Mouse (Mus musculus): ENCODE data around the gene Akt3. TPM values are rescaled to one million over a fixed set of nuclear protein-coding genes. Genes with fewer than 3 reads are reported as not detected.

Gene Akt3
- polyA plus RNA-seq, 1 experiment from 2014 or later, result 0.66 TPM

- Histone ChIP-seq H3K9me3 (replicated peaks) (no peaks in the 10 kb centered on the region), H3K27me3 (no peaks in the 10 kb centered on the region), H3K4me2 (no peak overlapping the region), H3K4me1 (replicated peaks) (no peaks in the 10 kb centered on the region), H3K9ac (no peak overlapping the region), H3K36me3 (no peaks in the 10 kb centered on the region), H3K4me3 (replicated peaks) (no peak overlapping the region), H3K27ac (no peak overlapping the region)
- 72% methylated on average over 3 of the region's 3 CpGs for WGBS (ENCODE audit: insufficient replicate concordance)
- no peak for DNase-seq
- ATAC-seq (ENCODE audit: low read depth), result no peak
Measured at GRCm38 (mm10) chr1:177027706-177028105, 230.3 kb downstream of the Akt3 start.

GRCm38 (mm10) chr1:177022751-177023150, 235.3 kb downstream of the Akt3 start:
- DNase-seq (no peak), ATAC-seq (ENCODE audit: low read depth) (no peak)
- Histone ChIP-seq H3K9ac (no peak overlapping the region), H3K27me3 (no peaks in the 10 kb centered on the region), H3K4me3 (replicated peaks) (no peak overlapping the region), H3K27ac (no peak overlapping the region), H3K36me3 (no peaks in the 10 kb centered on the region), H3K4me1 (replicated peaks) (peaks cover 8% of the 10 kb centered on the region), H3K9me3 (replicated peaks) (no peaks in the 10 kb centered on the region), H3K4me2 (no peak overlapping the region)
- 62% methylated on average over 3 of the region's 3 CpGs for WGBS (ENCODE audit: insufficient replicate concordance)

GRCm38 (mm10) chr1:177019668-177020067, 238.3 kb downstream of the Akt3 start:
- 80% methylated on average over 5 of the region's 5 CpGs for WGBS (ENCODE audit: insufficient replicate concordance)
- Histone ChIP-seq H3K4me3 (replicated peaks) (no peak overlapping the region), H3K27ac (no peak overlapping the region), H3K9me3 (replicated peaks) (no peaks in the 10 kb centered on the region), H3K4me1 (replicated peaks) (peaks cover 8% of the 10 kb centered on the region), H3K36me3 (no peaks in the 10 kb centered on the region), H3K4me2 (no peak overlapping the region), H3K27me3 (no peaks in the 10 kb centered on the region), H3K9ac (no peak overlapping the region)
- no peak for DNase-seq
- no peak for ATAC-seq (ENCODE audit: low read depth)

- Histone ChIP-seq H3K4me2 (no peak overlapping the region), H3K27ac (no peak overlapping the region), H3K4me1 (replicated peaks) (peaks cover 8% of the 10 kb centered on the region), H3K27me3 (no peaks in the 10 kb centered on the region), H3K4me3 (replicated peaks) (no peak overlapping the region), H3K9me3 (replicated peaks) (no peaks in the 10 kb centered on the region), H3K36me3 (no peaks in the 10 kb centered on the region), H3K9ac (no peak overlapping the region)
- 85% methylated on average over 1 of the region's 1 CpGs for WGBS (ENCODE audit: insufficient replicate concordance)
- DNase-seq (no peak), ATAC-seq (ENCODE audit: low read depth) (no peak)
Measured at GRCm38 (mm10) chr1:177018750-177019149, 239.3 kb downstream of the Akt3 start.

DNA sequence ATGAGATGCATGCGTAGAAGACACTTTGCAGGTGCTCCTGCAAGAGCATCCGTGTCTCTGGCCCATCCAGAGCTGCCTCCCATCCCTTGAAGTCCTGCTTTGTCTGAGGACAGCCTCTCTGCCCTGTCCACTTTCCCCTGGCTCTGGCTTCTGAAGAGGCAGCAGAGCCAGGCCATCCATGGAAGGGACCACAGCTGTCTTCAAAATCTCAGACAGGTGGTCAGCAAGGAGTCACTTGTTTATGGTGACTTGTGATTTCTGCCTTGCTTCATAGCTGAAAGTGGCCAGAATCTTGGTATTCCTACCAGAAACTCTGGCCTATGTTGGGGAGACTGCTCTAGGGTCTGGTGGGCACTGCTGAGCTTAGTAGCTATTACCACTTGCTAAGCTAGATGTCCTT, 241.3 kb downstream of the Akt3 start:
- DNase-seq (no peak), ATAC-seq (ENCODE audit: low read depth) (no peak)
- H3K4me2 ChIP-seq, result no peak overlapping the region
- no peak overlapping the region for H3K27ac ChIP-seq
- 77% methylated on average over 2 of the region's 2 CpGs for WGBS (ENCODE audit: insufficient replicate concordance)
- H3K9me3 ChIP-seq (replicated peaks), result no peaks in the 10 kb centered on the region
- no peaks in the 10 kb centered on the region for H3K27me3 ChIP-seq
- no peak overlapping the region for H3K9ac ChIP-seq
- no peak overlapping the region for H3K4me3 ChIP-seq (replicated peaks)
- H3K4me1 ChIP-seq (replicated peaks), result peaks cover 5% of the 10 kb centered on the region
- no peaks in the 10 kb centered on the region for H3K36me3 ChIP-seq

DNA sequence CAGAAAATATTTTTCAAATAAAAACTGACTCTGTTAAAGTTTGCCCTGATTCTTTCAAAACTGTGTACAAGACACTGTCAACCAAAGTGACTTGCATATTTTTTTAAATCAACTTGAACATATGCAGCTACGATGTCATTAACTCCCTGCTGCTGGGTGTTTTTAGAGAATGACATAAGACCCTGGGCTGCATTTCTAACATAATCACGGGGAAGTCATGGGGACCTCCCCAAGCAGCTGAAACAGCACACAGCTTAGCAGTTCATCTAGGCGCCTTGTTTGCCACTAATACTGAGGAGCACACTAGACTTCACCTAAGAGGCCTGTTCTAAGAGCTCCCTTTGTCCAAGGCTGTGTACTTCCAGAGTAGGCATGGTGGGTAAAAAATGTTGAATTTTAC, 242.1 kb downstream of the Akt3 start:
- Histone ChIP-seq H3K27me3 (no peaks in the 10 kb centered on the region), H3K9ac (no peak overlapping the region), H3K9me3 (replicated peaks) (no peaks in the 10 kb centered on the region), H3K4me1 (replicated peaks) (no peaks in the 10 kb centered on the region), H3K4me3 (replicated peaks) (no peak overlapping the region), H3K36me3 (no peaks in the 10 kb centered on the region), H3K27ac (no peak overlapping the region), H3K4me2 (no peak overlapping the region)
- WGBS (ENCODE audit: insufficient replicate concordance), result 64% methylated on average over 3 of the region's 3 CpGs
- ATAC-seq (ENCODE audit: low read depth) (no peak), DNase-seq (no peak)

- no peak for DNase-seq
- no peaks in the 10 kb centered on the region for H3K27me3 ChIP-seq
- ATAC-seq (ENCODE audit: low read depth), result no peak
- H3K9ac ChIP-seq, result no peak overlapping the region
- 60% methylated on average over 6 of the region's 6 CpGs for WGBS (ENCODE audit: insufficient replicate concordance)
- H3K4me1 ChIP-seq (replicated peaks), result no peaks in the 10 kb centered on the region
- H3K27ac ChIP-seq, result no peak overlapping the region
- H3K9me3 ChIP-seq (replicated peaks), result no peaks in the 10 kb centered on the region
- no peaks in the 10 kb centered on the region for H3K36me3 ChIP-seq
- no peak overlapping the region for H3K4me2 ChIP-seq
- no peak overlapping the region for H3K4me3 ChIP-seq (replicated peaks)
Measured at GRCm38 (mm10) chr1:177014921-177015439, 243.0 kb downstream of the Akt3 start.

DNA sequence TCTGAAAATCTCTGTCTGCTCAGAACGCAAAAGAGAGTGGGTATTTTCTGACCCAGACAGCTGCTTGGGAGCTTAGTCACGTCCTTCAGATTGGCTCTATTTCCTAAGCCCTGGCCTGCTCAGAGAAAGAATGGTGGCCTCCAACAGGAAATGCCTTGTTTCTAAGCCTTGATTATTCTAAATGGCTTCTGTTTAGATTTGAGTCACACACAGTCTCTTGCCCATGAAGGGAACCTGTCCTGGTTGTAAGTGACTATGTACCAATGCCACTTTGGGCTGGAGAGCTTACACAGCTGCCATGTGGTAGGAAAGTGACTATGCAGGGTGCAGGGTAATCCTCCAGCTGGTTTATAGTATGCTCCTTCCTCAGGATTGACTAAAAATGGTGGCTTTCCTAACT, 243.7 kb downstream of the Akt3 start:
- Histone ChIP-seq H3K27me3 (no peaks in the 10 kb centered on the region), H3K9ac (no peak overlapping the region), H3K4me1 (replicated peaks) (no peaks in the 10 kb centered on the region), H3K9me3 (replicated peaks) (no peaks in the 10 kb centered on the region), H3K4me3 (replicated peaks) (no peak overlapping the region), H3K4me2 (no peak overlapping the region), H3K27ac (no peak overlapping the region), H3K36me3 (no peaks in the 10 kb centered on the region)
- WGBS (ENCODE audit: insufficient replicate concordance), result 49% methylated on average over 2 of the region's 2 CpGs
- DNase-seq, result no peak
- ATAC-seq (ENCODE audit: low read depth), result no peak

GRCm38 (mm10) chr1:177013776-177014175, 244.2 kb downstream of the Akt3 start:
- Histone ChIP-seq H3K4me3 (replicated peaks) (no peak overlapping the region), H3K4me1 (replicated peaks) (peaks cover 2% of the 10 kb centered on the region; the same call in 1 of the 2 replicates), H3K4me2 (no peak overlapping the region), H3K27ac (no peak overlapping the region), H3K9me3 (replicated peaks) (no peaks in the 10 kb centered on the region), H3K9ac (no peak overlapping the region), H3K27me3 (no peaks in the 10 kb centered on the region), H3K36me3 (no peaks in the 10 kb centered on the region)
- WGBS (ENCODE audit: insufficient replicate concordance), result 79% methylated on average over 3 of the region's 3 CpGs
- DNase-seq (no peak), ATAC-seq (ENCODE audit: low read depth) (no peak)

GRCm38 (mm10) chr1:177013313-177013712, 244.7 kb downstream of the Akt3 start:
- Histone ChIP-seq H3K9me3 (replicated peaks) (no peaks in the 10 kb centered on the region), H3K4me3 (replicated peaks) (no peak overlapping the region), H3K27me3 (no peaks in the 10 kb centered on the region), H3K9ac (no peak overlapping the region), H3K27ac (no peak overlapping the region), H3K4me1 (replicated peaks) (peaks cover 3% of the 10 kb centered on the region; the same call in 1 of the 2 replicates), H3K36me3 (no peaks in the 10 kb centered on the region), H3K4me2 (no peak overlapping the region)
- no peak for DNase-seq
- WGBS (ENCODE audit: insufficient replicate concordance), result 62% methylated on average over 1 of the region's 1 CpGs
- no peak for ATAC-seq (ENCODE audit: low read depth)

DNA sequence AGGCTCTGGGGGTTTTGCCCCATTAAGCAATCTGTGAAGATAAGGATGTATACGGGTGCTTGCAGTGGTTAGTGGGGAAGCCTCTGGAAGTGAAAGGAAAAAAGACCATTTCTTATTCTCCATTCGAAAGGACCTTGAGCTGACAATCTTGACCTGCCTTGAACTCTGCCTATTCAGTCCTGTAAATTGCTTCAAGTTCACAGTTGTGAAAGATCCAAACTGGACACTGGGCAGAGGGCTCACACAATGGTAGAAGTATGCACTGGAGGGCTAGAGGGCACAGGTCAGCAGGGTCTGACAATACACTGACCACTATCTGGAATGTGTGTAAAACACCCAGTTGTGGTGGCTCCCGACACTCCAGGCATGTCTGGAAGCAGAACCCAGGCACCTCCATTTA, 245.2 kb downstream of the Akt3 start:
- Histone ChIP-seq H3K9me3 (replicated peaks) (no peaks in the 10 kb centered on the region), H3K27ac (no peak overlapping the region), H3K27me3 (no peaks in the 10 kb centered on the region), H3K4me1 (replicated peaks) (peaks cover 3% of the 10 kb centered on the region; the same call in 1 of the 2 replicates), H3K4me3 (replicated peaks) (no peak overlapping the region), H3K9ac (no peak overlapping the region), H3K36me3 (no peaks in the 10 kb centered on the region), H3K4me2 (no peak overlapping the region)
- no peak for ATAC-seq (ENCODE audit: low read depth)
- 62% methylated on average over 3 of the region's 3 CpGs for WGBS (ENCODE audit: insufficient replicate concordance)
- DNase-seq, result no peak

DNA sequence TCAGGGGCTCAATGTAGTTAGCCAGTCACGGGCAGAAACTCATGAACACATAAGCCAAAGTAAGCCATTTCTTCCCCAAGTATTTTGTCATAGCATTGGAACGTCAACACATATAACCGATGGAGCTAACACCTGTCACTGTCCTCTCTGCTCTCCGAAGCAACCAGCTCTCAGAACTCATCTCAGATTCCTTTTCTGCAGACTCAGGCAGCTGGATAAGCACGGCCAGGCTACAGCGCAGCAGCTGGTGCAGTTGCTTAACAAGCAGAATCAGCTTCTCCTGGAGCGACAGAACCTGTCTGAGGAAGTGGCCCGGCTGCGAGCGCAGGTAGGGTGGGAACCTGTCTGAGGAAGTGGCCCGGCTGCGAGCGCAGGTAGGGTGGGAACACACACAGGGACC, 246.3 kb downstream of the Akt3 start:
- DNase-seq (no peak), ATAC-seq (ENCODE audit: low read depth) (no peak)
- Histone ChIP-seq H3K9me3 (replicated peaks) (no peaks in the 10 kb centered on the region), H3K4me3 (replicated peaks) (no peak overlapping the region), H3K27ac (no peak overlapping the region), H3K9ac (no peak overlapping the region), H3K36me3 (no peaks in the 10 kb centered on the region), H3K4me1 (replicated peaks) (peaks cover 3% of the 10 kb centered on the region; the same call in 1 of the 2 replicates), H3K27me3 (no peaks in the 10 kb centered on the region), H3K4me2 (no peak overlapping the region)
- WGBS (ENCODE audit: insufficient replicate concordance), result 74% methylated on average over 13 of the region's 13 CpGs

Measured in liver, embryonic 13.5 days (tissue).